Mouse (Mus musculus) midbrain, postnatal 0 days (tissue): ENCODE measurements around the gene Tmem101. TPM values are rescaled to one million over a fixed set of nuclear protein-coding genes. Genes with fewer than 3 reads are reported as not detected.
A peak's percentile ranks its signal among the peaks of the same experiment; 100 is the strongest.
"Not testable (repeated sequence)": the region's sequence is repeated elsewhere in the genome, so short reads cannot be mapped to it uniquely, and the experiment has no call there.

Experiments used
- ATAC-seq: fragments of 200-750 bp; cut with Nextera tagmentation; 2 replicates; pipeline ENCODE4 v1.8.0; 2017; ENCODE audit warnings: moderate number of reproducible peaks, mild to moderate bottlenecking, moderate TSS enrichment, moderate library complexity; ENCODE audit not compliant: low FRiP score
- DNase-seq: peaks from one replicate; pipeline ENCODE4 v3.0.0-alpha.2; 2015; ENCODE audit warnings: low spot score
- H3K27ac ChIP-seq: fragments of 300-500 bp; sonication (generic); 2 replicates; pipeline ENCODE4 v1.5.1; 2014; ENCODE audit warnings: low read depth, mild to moderate bottlenecking, low read length, mixed read lengths
- H3K27me3 ChIP-seq: fragments of 300-500 bp; sonication (generic); 2 replicates; pipeline ENCODE4 v1.6.1; 2014; ENCODE audit warnings: low read length, control low read depth, mixed read lengths; ENCODE audit not compliant: insufficient read depth
- H3K36me3 ChIP-seq: fragments of 300-500 bp; sonication (generic); 2 replicates; pipeline ENCODE4 v1.6.1; 2014; ENCODE audit warnings: low read length, control low read depth, mixed read lengths; ENCODE audit not compliant: insufficient read depth
- H3K4me1 ChIP-seq: fragments of 300-500 bp; sonication (generic); 2 replicates; pipeline ENCODE4 v1.6.1; 2014; ENCODE audit warnings: mild to moderate bottlenecking, control low read depth, antibody characterized with exemption, low read length, mixed read lengths; ENCODE audit not compliant: insufficient read depth
- H3K4me2 ChIP-seq: fragments of 300-500 bp; sonication (generic); 2 replicates; pipeline ENCODE4 v1.6.1; 2014; ENCODE audit warnings: low read depth, mild to moderate bottlenecking, low read length, mixed read lengths; ENCODE audit not compliant: poor library complexity, severe bottlenecking
- H3K4me3 ChIP-seq: fragments of 300-500 bp; sonication (generic); 2 replicates; pipeline ENCODE4 v1.5.1; 2014; ENCODE audit warnings: low read depth, mild to moderate bottlenecking, low read length, moderate library complexity
- H3K9ac ChIP-seq: fragments of 300-500 bp; sonication (generic); replicated peaks from 2 replicates; pipeline ENCODE4 v1.6.1; 2014; ENCODE audit warnings: mild to moderate bottlenecking, low read length, moderate library complexity, mixed read lengths; ENCODE audit not compliant: poor library complexity, severe bottlenecking
- H3K9me3 ChIP-seq: fragments of 300-500 bp; sonication (generic); 2 replicates; pipeline ENCODE4 v1.6.1; 2016; ENCODE audit warnings: low read length, control low read depth
- CTCF ChIP-seq: IDR thresholded peaks from 2 replicates; pipeline ENCODE4 v1.5.1; 2016; ENCODE audit warnings: antibody characterized with exemption, mild to moderate bottlenecking
- WGBS: fragments of 180-500 bp; shearing (Covaris S2); extraction: QIAGEN DNeasy Blood & Tissue Kit; methylation state at CpG from one replicate; pipeline ENCODE4 v1.1.7; 2014; 5-methylcytosine and 5-hydroxymethylcytosine counted together
- polyA plus RNA-seq: library from polyadenylated mRNA; unstranded; fragments of >200 nt; fragmentation: Nextera tagmentation; extraction: Ambion mirVana; gene quantifications from 2 replicates; pipeline ENCODE4 v1.2.1, GENCODE M21; 2015
- total RNA-seq: library from RNA; depleted of rRNA; stranded (reverse); fragments of >200 nt; gene quantifications from 2 replicates; pipeline ENCODE4 v1.2.3, GENCODE M21; 2014

The Tmem101 gene
- total and polyA plus RNA-seq, 2 experiments from 2014 or later: 41.1 to 44.4 TPM

DNA sequence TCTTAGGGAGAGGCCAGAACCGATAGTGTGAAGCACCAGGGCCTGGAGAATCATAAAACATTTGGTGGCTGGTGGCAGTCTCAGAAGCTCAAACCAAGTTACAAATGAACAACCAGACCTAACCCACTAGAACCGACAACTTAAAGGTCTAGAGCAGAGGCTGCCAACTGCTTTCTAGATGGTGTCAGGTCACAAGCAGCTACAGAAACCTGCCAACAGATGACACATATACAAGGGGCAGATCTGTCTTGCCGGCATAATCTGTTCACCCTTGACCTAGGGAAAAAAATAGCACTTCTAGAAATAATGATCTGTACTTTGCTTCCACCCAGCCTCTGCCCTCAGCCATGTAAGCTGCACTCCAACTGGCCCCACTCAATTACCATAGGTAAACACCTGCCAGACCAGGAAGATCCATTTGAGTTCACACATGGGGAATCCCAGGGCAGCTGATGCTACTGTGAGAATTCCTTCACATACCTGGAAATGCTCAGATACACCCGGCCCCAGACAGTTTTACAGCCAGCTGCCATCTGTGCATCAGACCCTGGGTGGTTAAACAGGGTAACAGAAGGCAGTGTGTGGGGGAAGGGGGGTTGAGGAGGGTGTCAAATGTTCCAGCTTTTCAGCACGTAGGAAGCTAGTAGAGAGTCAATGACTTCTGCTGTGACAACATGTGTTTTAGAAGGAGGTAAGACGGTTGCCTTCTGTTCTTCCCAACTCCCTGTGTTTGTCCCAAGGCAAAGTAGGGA, 9.9 kb upstream of the Tmem101 start:
- Histone ChIP-seq H3K4me2 (no peak overlapping the region), H3K4me1 (no peaks in the 10 kb centered on the region), H3K27ac (no peak overlapping the region), H3K36me3 (peaks cover 45% of the 10 kb centered on the region), H3K9ac (no peak overlapping the region), H3K9me3 (no peaks in the 10 kb centered on the region), H3K27me3 (no peaks in the 10 kb centered on the region), H3K4me3 (no peak overlapping the region)
- ATAC-seq: no peak
- WGBS: 85% methylated on average over 6 of the region's 6 CpGs
- DNase-seq: peak; percentile 66
- TF ChIP-seq CTCF: no peak

DNA sequence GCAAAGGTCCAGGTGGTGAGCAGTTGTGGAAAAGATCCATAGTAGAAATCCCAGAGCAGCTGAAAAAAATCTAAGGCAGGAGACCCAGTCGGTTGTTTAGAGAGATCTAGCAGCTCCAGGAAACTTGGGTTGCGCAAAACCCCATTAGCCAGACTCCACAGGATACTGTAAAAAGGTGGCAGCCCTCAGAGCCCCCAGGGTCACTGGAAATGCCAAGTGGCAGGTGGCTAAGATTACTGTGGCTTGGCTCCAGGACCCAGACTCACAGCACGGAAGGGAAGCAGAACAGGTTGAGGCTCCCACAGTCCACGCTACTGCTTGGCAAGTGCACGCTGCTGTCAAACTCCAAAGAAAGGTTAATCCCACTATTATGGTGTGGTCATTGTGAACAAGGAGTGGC, 3.6 kb upstream of the Tmem101 start:
- ATAC-seq: no peak
- no peak for DNase-seq
- Histone ChIP-seq H3K27ac (no peak overlapping the region), H3K27me3 (no peaks in the 10 kb centered on the region), H3K4me2 (no peak overlapping the region), H3K9me3 (no peaks in the 10 kb centered on the region), H3K4me3 (no peak overlapping the region), H3K4me1 (peaks cover 6% of the 10 kb centered on the region), H3K9ac (no peak overlapping the region), H3K36me3 (peaks cover 20% of the 10 kb centered on the region)
- 77% methylated on average over 5 of the region's 5 CpGs for WGBS
- no peak for TF ChIP-seq CTCF

DNA sequence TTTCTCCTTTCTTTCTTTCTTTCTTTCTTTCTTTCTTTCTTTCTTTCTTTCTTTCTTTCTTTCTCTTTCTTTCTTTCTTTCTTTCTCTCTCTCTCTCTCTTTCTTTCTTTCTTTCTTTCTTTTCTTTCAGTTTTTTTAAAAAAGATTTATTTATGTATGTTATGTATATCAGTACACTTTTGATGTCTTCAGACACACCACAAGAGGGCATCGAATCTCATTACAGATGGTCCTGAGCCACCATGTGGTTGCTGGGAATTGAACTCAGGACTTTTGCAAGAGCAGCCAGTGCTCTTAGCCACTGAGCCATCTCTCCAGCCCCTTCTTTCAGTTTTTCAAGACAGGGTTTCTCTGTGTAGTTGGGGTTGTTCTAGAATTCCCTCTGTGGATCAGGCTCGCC, 1.8 kb upstream of the Tmem101 start:
- not testable (repeated sequence) for H3K9ac ChIP-seq

DNA sequence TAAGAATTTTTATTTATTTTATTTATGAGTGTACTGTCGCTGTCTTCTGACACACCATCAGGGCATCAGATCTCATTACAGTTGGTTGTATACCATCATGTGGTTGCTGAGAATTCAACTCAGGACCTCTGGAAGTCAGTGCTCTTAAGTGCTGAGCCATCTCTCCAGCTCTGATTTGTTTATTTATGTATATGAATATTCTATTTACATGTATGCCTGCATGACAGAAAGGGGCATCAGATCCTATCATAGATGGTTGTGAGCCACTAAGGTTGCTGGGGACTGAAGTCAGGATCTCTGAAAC, 534 bp upstream of the Tmem101 start:
- Histone ChIP-seq H3K27ac (no peak overlapping the region), H3K4me3 (no peak overlapping the region; the same call in 1 of the 2 replicates), H3K27me3 (no peaks in the 10 kb centered on the region), H3K4me2 (no peak overlapping the region), H3K36me3 (peaks cover 19% of the 10 kb centered on the region), H3K4me1 (peaks cover 6% of the 10 kb centered on the region), H3K9me3 (no peaks in the 10 kb centered on the region), H3K9ac (no peak overlapping the region)
- ATAC-seq (0 out of 2 replicates have a peak, but pooled peaks have one; percentile 22), DNase-seq (no peak)
- TF ChIP-seq CTCF: no peak
- WGBS: 15% methylated on average over 1 of the region's 1 CpGs

More for the DNA sequence above, 1.8 kb upstream of the Tmem101 start:
- not testable (repeated sequence) for H3K4me2 ChIP-seq, ATAC-seq, H3K27me3 ChIP-seq, H3K4me1 ChIP-seq, H3K27ac ChIP-seq, H3K4me3 ChIP-seq, DNase-seq, H3K9me3 ChIP-seq
- TF ChIP-seq CTCF: peak; percentile 20; the same call in 1 of the 2 replicates
- 75% methylated on average over 2 of the region's 2 CpGs for WGBS
- H3K36me3 ChIP-seq: peaks cover 17% of the 10 kb centered on the region

DNA sequence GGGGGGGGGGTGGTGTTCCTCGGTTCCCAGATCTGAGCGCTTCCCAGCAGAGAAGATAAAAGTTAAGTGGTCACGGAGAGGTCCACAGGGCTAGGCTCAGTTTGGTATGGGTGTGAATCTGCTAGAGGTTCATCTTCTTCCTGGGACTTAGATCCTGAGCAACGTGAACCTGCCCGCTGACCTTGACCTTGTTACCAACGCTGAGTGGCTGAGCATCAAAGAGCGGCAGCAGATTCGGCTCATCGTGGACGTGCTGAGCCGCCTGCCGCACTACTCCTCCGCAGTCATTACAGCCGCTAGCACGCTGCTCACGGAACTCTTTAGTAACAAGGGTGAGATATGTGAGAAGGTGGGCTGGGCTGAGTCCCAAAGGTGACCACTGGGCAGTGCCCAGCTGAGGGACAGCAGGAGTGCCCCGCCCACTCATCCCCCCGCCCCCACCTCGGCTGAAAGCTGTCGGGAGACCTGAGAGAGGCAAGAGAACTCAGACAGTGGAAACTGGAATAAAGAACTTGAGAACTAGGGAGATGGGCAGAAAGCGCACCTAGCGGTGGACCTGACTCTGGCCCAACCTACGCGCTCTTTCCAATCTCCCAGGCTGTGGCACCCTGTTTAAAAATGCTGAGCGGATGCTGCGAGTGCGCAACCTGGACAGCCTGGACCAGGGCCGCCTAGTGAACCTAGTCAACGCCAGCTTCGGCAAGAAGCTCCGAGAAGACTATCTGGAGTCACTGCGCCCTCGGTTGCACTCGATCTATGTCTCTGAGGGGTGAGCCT, 8.8 kb downstream of the Tmem101 start:
- DNase-seq (no peak), ATAC-seq (no peak)
- Histone ChIP-seq H3K4me1 (no peaks in the 10 kb centered on the region; the same call in 1 of the 2 replicates), H3K4me3 (no peak overlapping the region), H3K36me3 (peaks cover under 1% of the 10 kb centered on the region), H3K9me3 (no peaks in the 10 kb centered on the region), H3K27me3 (peaks cover 67% of the 10 kb centered on the region), H3K27ac (no peak overlapping the region), H3K9ac (no peak overlapping the region), H3K4me2 (0 out of 2 replicates have a peak overlapping the region, but pooled peaks have one; percentile 18)
- peak; percentile 30; the same call in 1 of the 2 replicates for TF ChIP-seq CTCF
- 14% methylated on average over 34 of the region's 34 CpGs for WGBS

DNA sequence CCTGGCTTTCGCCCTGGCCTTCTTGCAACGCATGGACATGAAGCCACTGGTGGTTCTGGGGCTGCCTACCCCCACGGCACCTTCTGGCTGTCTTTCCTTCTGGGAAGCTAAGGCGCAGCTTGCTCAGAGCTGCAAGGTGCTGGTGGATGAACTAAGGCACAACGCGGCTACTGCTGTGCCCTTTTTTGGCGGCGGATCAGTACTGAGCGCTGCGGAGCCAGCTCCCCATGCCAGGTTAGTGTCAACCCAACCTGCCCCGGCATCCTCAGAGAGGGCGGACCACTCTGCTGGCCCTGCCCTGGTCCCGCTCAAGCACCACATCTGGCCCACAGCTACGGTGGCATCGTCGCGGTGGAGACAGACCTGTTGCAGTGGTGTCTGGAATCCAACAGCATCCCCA, 9.7 kb downstream of the Tmem101 start:
- Histone ChIP-seq H3K9me3 (no peaks in the 10 kb centered on the region), H3K27ac (no peak overlapping the region), H3K36me3 (no peaks in the 10 kb centered on the region), H3K4me2 (no peak overlapping the region), H3K27me3 (peaks cover 67% of the 10 kb centered on the region), H3K4me3 (no peak overlapping the region), H3K4me1 (no peaks in the 10 kb centered on the region; the same call in 1 of the 2 replicates), H3K9ac (no peak overlapping the region)
- no peak for TF ChIP-seq CTCF
- no peak for ATAC-seq
- 8% methylated on average over 17 of the region's 17 CpGs for WGBS
- DNase-seq: no peak
